Mouse (Mus musculus) urinary bladder, adult 2 months (tissue): Measurements from ENCODE around the gene Fam50a. TPM values are rescaled to one million over a fixed set of nuclear protein-coding genes. Genes with fewer than 3 reads are reported as not detected.
A peak's percentile ranks its signal among the peaks of the same experiment; 100 is the strongest.
"Not testable (repeated sequence)": the region's sequence is repeated elsewhere in the genome, so short reads cannot be mapped to it uniquely, and the experiment has no call there.

Experiments
- DNase-seq: peaks from one replicate; pipeline ENCODE4 v3.0.0; 2022; ENCODE audit warnings: low spot score
- polyA plus RNA-seq: library from polyadenylated mRNA; depleted of rRNA; stranded (reverse); fragments of >200 nt; gene quantifications from 2 replicates; pipeline ENCODE4 v1.2.3, GENCODE M21; 2012; rRNA removed

The Fam50a gene
- polyA plus RNA-seq, 1 experiment: 52.5 TPM

DNA sequence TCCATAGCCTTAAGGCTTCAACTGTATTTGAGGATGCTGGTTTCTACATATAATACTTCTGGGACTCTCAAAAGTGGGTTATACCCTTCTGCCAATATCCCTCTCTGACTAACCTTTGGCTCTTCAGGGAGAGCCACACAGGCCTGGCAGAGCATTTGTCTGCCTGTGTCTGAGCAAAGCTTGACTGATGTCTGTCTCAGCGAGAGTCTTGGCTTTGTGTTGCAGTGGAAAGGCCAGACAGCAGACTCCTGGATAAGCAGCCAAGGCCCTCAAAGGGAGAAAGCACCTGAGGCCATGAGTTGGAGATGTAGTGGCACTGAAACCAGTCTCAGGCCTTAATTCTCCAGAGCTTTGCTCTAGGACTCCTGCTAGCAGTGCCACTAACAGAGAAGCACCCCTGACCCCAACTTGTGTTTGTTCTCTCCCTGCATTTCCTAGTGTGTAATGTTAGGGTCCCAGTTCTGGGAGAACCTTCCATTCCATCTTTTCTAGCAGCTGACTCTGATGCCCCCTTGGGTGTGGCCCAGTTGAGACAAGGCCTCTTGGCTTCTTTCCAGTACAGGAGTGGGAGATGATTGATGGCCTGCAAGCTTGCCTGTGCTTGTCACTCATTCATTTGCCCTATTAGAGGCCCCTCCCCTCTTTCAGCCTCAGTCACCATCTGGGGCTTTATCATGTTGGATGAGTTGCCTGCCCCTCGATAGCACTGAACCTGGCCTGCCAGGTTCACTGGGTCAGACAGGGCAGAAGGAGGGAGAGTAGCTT lies 17.5 kb downstream of the Fam50a start:
- DNase-seq: no peak

DNA sequence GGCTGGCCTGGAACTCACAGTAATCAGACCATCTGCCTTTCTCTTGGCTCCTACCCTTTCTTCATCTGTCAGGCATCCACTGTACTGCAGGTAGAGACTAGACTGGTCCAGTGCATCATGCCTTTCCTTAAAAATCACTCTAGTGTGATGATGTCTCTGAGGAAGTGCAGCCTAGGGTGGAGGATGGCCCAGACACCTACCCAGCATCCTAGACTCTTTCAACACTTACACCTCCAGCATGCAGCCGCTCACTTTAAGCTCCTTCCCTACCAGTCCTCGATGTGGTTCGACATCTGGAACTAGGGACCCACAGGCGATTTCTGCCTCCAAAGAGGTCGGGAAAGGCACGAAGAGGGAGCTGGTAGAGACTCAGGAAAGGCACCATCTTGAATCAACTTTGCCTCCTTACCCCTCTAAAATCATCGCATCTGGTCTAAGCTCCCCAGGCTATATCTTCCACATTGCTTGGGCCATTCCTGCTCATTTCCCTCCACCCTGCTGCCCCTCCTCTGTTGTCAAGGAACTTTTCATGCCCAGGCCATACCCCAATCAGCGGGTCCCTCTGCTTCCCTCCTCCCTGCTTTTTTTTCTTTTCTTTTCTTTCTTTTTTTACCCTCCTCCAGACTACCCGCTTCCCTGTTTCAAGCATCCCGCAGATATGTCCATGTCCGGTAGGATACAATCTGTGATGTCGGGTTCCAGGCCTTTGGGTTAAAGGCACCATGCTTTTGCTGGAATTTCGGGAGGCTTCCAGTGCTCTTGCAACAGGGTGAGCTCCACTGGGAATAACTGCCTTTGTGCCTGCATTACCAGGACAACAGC lies 40.0 kb downstream of the Fam50a start:
- DNase-seq: no peak

DNA sequence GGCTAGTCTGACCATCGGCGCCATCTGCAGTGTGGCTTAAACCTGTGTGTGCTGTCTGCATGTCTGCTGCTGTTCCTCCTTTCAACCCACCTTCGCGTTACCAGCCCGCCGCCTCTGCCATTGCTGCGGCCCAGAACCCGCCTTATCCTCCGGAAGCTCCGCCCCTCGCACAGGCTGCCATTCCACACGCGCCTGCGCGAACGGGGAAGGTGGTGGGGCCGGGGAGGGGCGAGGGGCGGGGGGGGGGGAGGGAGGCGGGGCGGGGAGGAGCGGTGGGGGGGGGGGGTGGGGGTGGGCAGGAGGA lies 40.6 kb downstream of the Fam50a start, which contains the start of gene Lage3:
Gene Lage3 (minus strand): TSS at position 152 of the 304 bp plus-strand sequence.
- DNase-seq: peak; percentile 46

DNA sequence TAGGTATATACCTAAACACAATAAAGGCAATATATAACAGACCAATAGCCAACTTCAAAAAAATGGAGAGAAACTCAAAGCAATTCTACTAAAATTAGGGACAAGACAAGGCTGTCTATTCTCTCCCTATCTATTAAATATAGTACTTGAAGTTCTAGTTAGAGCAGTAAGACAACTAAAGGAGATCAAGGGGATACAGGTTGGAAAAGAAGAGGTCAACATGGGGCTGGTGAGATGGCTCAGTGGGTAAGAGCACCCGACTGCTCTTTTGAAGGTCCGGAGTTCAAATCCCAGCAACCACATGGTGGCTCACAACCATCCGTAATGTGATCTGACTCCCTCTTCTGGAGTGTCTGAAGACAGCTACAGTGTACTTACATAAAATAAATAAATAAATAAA lies 44.2 kb downstream of the Fam50a start:
- not testable (repeated sequence) for DNase-seq

DNA sequence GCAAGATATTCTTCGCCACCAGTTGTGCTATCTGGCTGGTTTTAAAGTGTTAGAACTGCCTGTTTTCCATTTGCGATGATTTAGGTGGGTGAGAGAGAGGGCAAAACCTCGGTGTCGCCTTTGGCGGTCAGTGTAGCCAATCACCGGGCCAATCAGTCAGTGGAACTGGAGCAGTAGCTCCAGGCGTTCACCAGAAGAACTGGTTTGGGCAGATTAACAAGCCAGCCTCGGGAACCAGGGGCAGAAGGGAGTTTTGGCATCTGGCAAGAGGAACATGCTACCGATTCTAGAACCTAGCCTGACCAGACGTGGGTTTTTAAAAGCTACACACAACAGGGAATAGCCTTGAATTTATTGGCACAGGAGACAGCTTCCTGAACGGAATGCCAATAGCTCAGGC lies 46.3 kb downstream of the Fam50a start:
- peak; percentile 21 for DNase-seq

DNA sequence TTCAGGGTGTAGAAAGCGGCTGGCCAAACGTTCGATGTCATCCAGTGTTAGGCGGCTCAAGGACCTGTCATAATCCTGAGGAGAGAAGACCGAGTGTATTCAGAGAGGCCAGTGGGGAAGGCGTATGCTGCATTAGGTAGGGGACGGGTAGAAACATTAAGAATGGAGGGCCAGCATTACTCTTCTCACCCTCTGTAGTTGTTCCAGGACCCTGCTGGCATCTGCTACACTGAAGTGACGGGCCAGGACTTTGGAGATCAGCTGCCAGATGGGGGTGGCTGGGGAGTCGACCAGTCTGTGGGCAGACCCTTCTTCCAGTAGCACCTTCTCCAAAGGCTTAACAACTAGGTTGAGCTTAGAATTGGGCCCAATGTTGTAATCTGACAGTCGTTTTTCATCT lies 54.7 kb downstream of the Fam50a start:
- DNase-seq: no peak

DNA sequence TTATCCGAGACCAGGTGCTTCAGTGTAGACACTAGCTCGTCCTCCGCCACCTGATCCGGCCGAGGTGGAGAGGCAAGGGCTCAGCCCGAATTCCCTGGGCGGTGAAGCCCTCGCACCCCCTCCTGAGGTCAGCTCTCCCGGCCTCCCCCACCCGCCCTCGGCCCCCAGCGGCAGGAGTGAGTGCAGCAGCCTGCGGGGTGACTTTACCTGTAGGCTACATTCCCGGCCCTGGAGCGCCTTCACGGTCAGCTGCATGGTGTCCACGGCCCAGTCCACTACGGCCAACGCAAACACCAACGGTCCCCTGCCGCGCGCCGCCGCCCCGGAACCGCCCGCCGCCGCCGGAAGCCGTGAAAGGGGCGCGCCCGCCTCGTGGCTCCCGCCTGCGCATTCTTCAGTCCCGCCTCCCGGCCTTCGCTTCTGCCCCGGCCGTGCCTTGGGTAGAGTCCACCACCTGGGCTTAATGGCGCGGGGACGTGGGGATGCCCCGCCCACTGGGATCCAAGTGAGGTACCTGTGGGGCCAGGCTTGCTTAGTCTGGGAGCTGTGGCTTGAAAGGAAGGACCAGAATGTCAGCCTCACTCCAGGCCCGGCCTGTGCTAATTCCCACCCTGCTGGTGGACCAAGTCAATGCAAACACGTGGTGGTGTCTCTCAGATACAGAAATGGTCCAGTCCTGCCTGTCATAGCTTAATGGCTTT lies 55.5 kb downstream of the Fam50a start:
- peak; percentile 63 for DNase-seq

Other genes starting within 250 kb of the Fam50a start
- not detected in 2 replicates for gene Opn1mw, start 185.6 kb upstream of the Fam50a start, polyA plus RNA-seq
- gene Mecp2, start 177.7 kb upstream of the Fam50a start, polyA plus RNA-seq: 12.8 and 17.1 TPM in 2 replicates
- not detected in 2 replicates for gene Tex28, start 145.2 kb upstream of the Fam50a start, polyA plus RNA-seq
- 0.03 and 0.04 TPM in 2 replicates for gene Tktl1, start 135.8 kb upstream of the Fam50a start, polyA plus RNA-seq
- 5,313 and 5,579 TPM in 2 replicates for gene Flna, start 63.2 kb upstream of the Fam50a start, polyA plus RNA-seq
- 92.6 and 98.0 TPM in 2 replicates for gene Emd, start 58.3 kb upstream of the Fam50a start, polyA plus RNA-seq
- 2,380 and 2,941 TPM in 2 replicates for gene Rpl10, start 42.2 kb upstream of the Fam50a start, polyA plus RNA-seq
- gene Taz, start 31.1 kb upstream of the Fam50a start, polyA plus RNA-seq: 106 and 145 TPM in 2 replicates
- gene Dnase1l1, start 30.7 kb upstream of the Fam50a start, polyA plus RNA-seq: 36.1 and 44.7 TPM in 2 replicates
- gene Atp6ap1, start 15.9 kb upstream of the Fam50a start, polyA plus RNA-seq: 213 and 234 TPM in 2 replicates
- 251 and 365 TPM in 2 replicates for gene Gdi1, start 8.0 kb upstream of the Fam50a start, polyA plus RNA-seq
- gene Plxna3, start 16.0 kb downstream of the Fam50a start, polyA plus RNA-seq: 16.4 and 17.9 TPM in 2 replicates
- 67.1 and 87.5 TPM in 2 replicates for gene Lage3, start 40.6 kb downstream of the Fam50a start, polyA plus RNA-seq
- 54.3 and 66.7 TPM in 2 replicates for gene Ubl4a, start 60.2 kb downstream of the Fam50a start, polyA plus RNA-seq
- gene Slc10a3, start 60.3 kb downstream of the Fam50a start, polyA plus RNA-seq: 14.1 and 18.0 TPM in 2 replicates
- gene Fam3a, start 80.2 kb downstream of the Fam50a start, polyA plus RNA-seq: 38.3 and 40.6 TPM in 2 replicates
- gene Ikbkg, start 80.3 kb downstream of the Fam50a start, polyA plus RNA-seq: 25.0 and 26.3 TPM in 2 replicates
- 95.5 and 113 TPM in 2 replicates for gene G6pdx, start 116.2 kb downstream of the Fam50a start, polyA plus RNA-seq
- not detected in 2 replicates for gene Gm6880, start 168.4 kb downstream of the Fam50a start, polyA plus RNA-seq